ENCODE assay signal across 12 mouse cellular contexts in the genomic region with DNA sequence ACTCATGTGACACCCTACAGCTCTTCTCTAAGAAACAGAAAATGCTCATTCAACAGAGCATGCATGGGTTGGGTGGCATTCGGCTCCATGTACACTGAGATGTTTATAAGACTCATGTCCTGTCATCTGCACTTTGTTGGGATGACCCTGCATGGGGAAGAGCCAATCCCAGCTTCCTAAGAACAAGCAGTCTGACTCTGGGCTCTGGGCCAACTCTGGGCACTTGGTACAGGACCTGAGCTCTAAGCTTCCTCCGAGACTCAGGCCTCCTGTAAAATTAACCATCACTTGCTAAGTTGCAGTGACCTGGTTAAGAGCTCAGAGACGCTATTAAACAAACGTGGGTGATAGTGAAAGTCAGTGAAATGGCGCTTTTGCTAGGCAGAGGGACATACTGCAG. TPM values are rescaled to one million over a fixed set of nuclear protein-coding genes. Genes with fewer than 3 reads are reported as not detected.
DNase-seq lines count a peak whose midpoint lies in the region; ATAC-seq and TF ChIP-seq lines count a peak whose summit lies in the region.
"Had no signal": no experiment of that assay in that cellular context is flagged by ENCODE, and none has a peak within 500 bp of the region (broad histone marks: within the 10 kb centered on the region; RNA-seq: fewer than 3 reads in every experiment).

No protein-coding gene starts in this region.

- no peak overlapping the region for H3K27ac ChIP-seq in liver, adult 2 months (replicated peaks; ENCODE audit: insufficient read depth, low read depth, low read length)
- H3K27ac ChIP-seq in liver, embryonic 12.5 days, result no peak overlapping the region
- H3K27ac ChIP-seq in lung, embryonic 16.5 days (ENCODE audit: low read length), result no peak overlapping the region
- H3K27ac ChIP-seq in midbrain, embryonic 13.5 days, result no peak overlapping the region
- H3K27ac ChIP-seq: heart, embryonic 15.5 days; kidney, postnatal 0 days; limb, embryonic 12.5 days had no signal

- no peak overlapping the region for H3K4me2 ChIP-seq in liver, embryonic 12.5 days
- no peak overlapping the region for H3K4me2 ChIP-seq in lung, embryonic 16.5 days (ENCODE audit: low read depth, low read length)
- H3K4me2 ChIP-seq in midbrain, embryonic 13.5 days (replicated peaks), result no peak overlapping the region
- H3K4me2 ChIP-seq: heart, embryonic 15.5 days; limb, embryonic 12.5 days had no signal

- H3K9ac ChIP-seq in liver, adult 2 months (ENCODE audit: low read depth, low read length), result no peak overlapping the region
- H3K9ac ChIP-seq in liver, embryonic 12.5 days, result no peak overlapping the region
- H3K9ac ChIP-seq in lung, embryonic 16.5 days (ENCODE audit: low read length), result no peak overlapping the region
- H3K9ac ChIP-seq in midbrain, embryonic 13.5 days (replicated peaks), result no peak overlapping the region
- H3K9ac ChIP-seq: heart, embryonic 15.5 days; limb, embryonic 12.5 days had no signal

- H3K4me3 ChIP-seq in liver, adult 2 months (ENCODE audit: insufficient read depth, low read depth, low read length), result no peak overlapping the region
- H3K4me3 ChIP-seq in liver, embryonic 12.5 days, result no peak overlapping the region
- no peak overlapping the region for H3K4me3 ChIP-seq in lung, embryonic 16.5 days (ENCODE audit: low read length)
- H3K4me3 ChIP-seq in midbrain, embryonic 13.5 days (replicated peaks), result no peak overlapping the region
- H3K4me3 ChIP-seq: heart, embryonic 15.5 days; limb, embryonic 12.5 days had no signal

- 79% methylated on average over 5 of the region's 5 CpGs for WGBS in liver, adult 2 months
- WGBS in liver, embryonic 12.5 days (ENCODE audit: insufficient replicate concordance), result 65% methylated on average over 5 of the region's 5 CpGs
- WGBS in lung, embryonic 16.5 days, result 51% methylated on average over 5 of the region's 5 CpGs
- WGBS in midbrain, embryonic 13.5 days, result 91% methylated on average over 5 of the region's 5 CpGs

- H3K36me3 ChIP-seq in liver, adult 2 months (ENCODE audit: control insufficient read depth, insufficient read depth, low read length), result no peaks in the 10 kb centered on the region
- no peaks in the 10 kb centered on the region for H3K36me3 ChIP-seq in liver, embryonic 12.5 days
- no peaks in the 10 kb centered on the region for H3K36me3 ChIP-seq in lung, embryonic 16.5 days (ENCODE audit: control insufficient read depth, insufficient read depth, low read length)
- peaks cover 11% of the 10 kb centered on the region for H3K36me3 ChIP-seq in midbrain, embryonic 13.5 days
- H3K36me3 ChIP-seq: G1E; heart, embryonic 15.5 days had no signal

- no peak for DNase-seq in cerebellum, adult 11 months
- peak; percentile 5 for DNase-seq in liver, adult 2 months (ENCODE audit: extremely low read depth, low read depth, low spot score)
- peak; percentile 49 for DNase-seq in cerebellum, adult 8-10 months

- H3K27me3 ChIP-seq in liver, adult 2 months (ENCODE audit: control insufficient read depth, insufficient read depth, low read length), result no peaks in the 10 kb centered on the region
- H3K27me3 ChIP-seq in liver, embryonic 12.5 days (replicated peaks), result no peaks in the 10 kb centered on the region
- no peaks in the 10 kb centered on the region for H3K27me3 ChIP-seq in lung, embryonic 16.5 days (ENCODE audit: control insufficient read depth, insufficient read depth, low read depth, low read length)
- no peaks in the 10 kb centered on the region for H3K27me3 ChIP-seq in midbrain, embryonic 13.5 days
- H3K27me3 ChIP-seq: heart, embryonic 15.5 days; limb, embryonic 12.5 days had no signal

- H3K9me3 ChIP-seq in liver, embryonic 12.5 days (replicated peaks), result no peaks in the 10 kb centered on the region
- no peaks in the 10 kb centered on the region for H3K9me3 ChIP-seq in lung, embryonic 16.5 days (ENCODE audit: control insufficient read depth, low read length)
- no peaks in the 10 kb centered on the region for H3K9me3 ChIP-seq in midbrain, embryonic 13.5 days
- H3K9me3 ChIP-seq: heart, embryonic 15.5 days; limb, embryonic 12.5 days had no signal

- ATAC-seq in cerebellum, adult (ENCODE audit: insufficient number of reproducible peaks, low FRiP score, low TSS enrichment), result peak; percentile 27; the same call in 1 of the 2 replicates
- ATAC-seq in liver, embryonic 12.5 days, result no peak
- peak; percentile 30 for ATAC-seq in lung, embryonic 16.5 days (ENCODE audit: low read depth)
- ATAC-seq in midbrain, embryonic 13.5 days, result no peak
- ATAC-seq in megakaryocyte-erythroid progenitor cell, adult 5-6 weeks (replicated peaks; ENCODE audit: low FRiP score, low TSS enrichment, poor library complexity, severe bottlenecking), result no peak

- TF ChIP-seq CTCF in liver, adult 2 months (IDR thresholded peaks at IDR 0.05; ENCODE audit: low read depth, low read length), result no peak

- no peaks in the 10 kb centered on the region; the same call in 1 of the 2 replicates for H3K79me2 ChIP-seq in liver, adult 2 months (ENCODE audit: control insufficient read depth, insufficient read depth, low read length)

- H3K4me1 ChIP-seq in liver, adult 2 months (ENCODE audit: control insufficient read depth, insufficient read depth, low read length), result peaks cover 14% of the 10 kb centered on the region
- H3K4me1 ChIP-seq in liver, embryonic 12.5 days, result no peaks in the 10 kb centered on the region
- peaks cover 23% of the 10 kb centered on the region for H3K4me1 ChIP-seq in lung, embryonic 16.5 days (replicated peaks; ENCODE audit: control insufficient read depth, insufficient read depth, low read length)
- H3K4me1 ChIP-seq in midbrain, embryonic 13.5 days (replicated peaks), result peaks cover 21% of the 10 kb centered on the region
- H3K4me1 ChIP-seq: limb, embryonic 12.5 days had no signal

- TF ChIP-seq POLR2A in liver, adult 2 months (IDR thresholded peaks at IDR 0.05; ENCODE audit: extremely low read depth, insufficient read depth, low read length), result no peak

RNA-seq across cellular contexts. Expression of a gene that starts 55.2 kb away (rescaled TPM):
- 2.0 and 3.3 TPM in 2 replicates for total RNA-seq in liver, adult 2 months (2014; rRNA removed)
- 2.3 and 2.8 TPM in 2 replicates for polyA plus RNA-seq in liver, adult 2 months (2012; rRNA removed)
- 3.1 and 4.1 TPM in 2 replicates for polyA plus RNA-seq in liver, embryonic 12.5 days (2016; fragmentation: Nextera tagmentation; extraction: Ambion mirVana)
- polyA plus RNA-seq in lung, embryonic 16.5 days (2015; fragmentation: Nextera tagmentation; extraction: Ambion mirVana), result 49.5 and 51.3 TPM in 2 replicates
- polyA plus RNA-seq in midbrain, embryonic 13.5 days (2015; fragmentation: Nextera tagmentation; extraction: Ambion mirVana), result 29.0 and 32.9 TPM in 2 replicates
- total RNA-seq in megakaryocyte-erythroid progenitor cell, adult 5-6 weeks (2014; fragmentation: Nextera tagmentation), result 12.5 and 13.4 TPM in 2 replicates
- total RNA-seq in megakaryocyte-erythroid progenitor cell, adult 5-6 weeks (2017), result 9.9 and 18.6 TPM in 2 replicates
- polyA plus RNA-seq: G1E had no signal

Comparison
In these comparisons a context has a peak if more than half of its experiments do, and no peak if none do; other contexts are left out.
1. ATAC-seq: peak in cerebellum, adult (single experiment) and lung, embryonic 16.5 days (single experiment); none in liver, embryonic 12.5 days (single experiment), midbrain, embryonic 13.5 days (single experiment) and megakaryocyte-erythroid progenitor cell, adult 5-6 weeks (single experiment).